Mouse (Mus musculus) adrenal gland, adult 8-10 months (tissue): ENCODE data around the gene Xntrpc. TPM values are rescaled to one million over a fixed set of nuclear protein-coding genes. Genes with fewer than 3 reads are reported as not detected.

ENCODE experiments used
- DNase-seq: peaks from one replicate; pipeline ENCODE4 v3.0.0; 2022
- total RNA-seq, 4 experiments: library from RNA; stranded (reverse); gene quantifications; 2 replicates each; pipeline ENCODE4 v1.2.4; 2022

Xntrpc gene
- total RNA-seq, 4 experiments from 2014 or later = 1.1 to 3.5 (median 1.5) TPM

GRCm38 (mm10) chr7:102082816-102083215 is 17.3 kb downstream of the Xntrpc start, which contains the start of gene Trpc2:
TSS of gene Trpc2 (plus strand) at chr7:102083116.
- DNase-seq = no peak

GRCm38 (mm10) chr7:102084041-102084696 is 18.7 kb downstream of the Xntrpc start:
- no peak for DNase-seq

- no peak for DNase-seq
These were observed 21.8 kb downstream of the Xntrpc start for GRCm38 (mm10) chr7:102087336-102087735.

GRCm38 (mm10) chr7:102099760-102100661 is 34.5 kb downstream of the Xntrpc start:
- no peak for DNase-seq

GRCm38 (mm10) chr7:102100868-102101267 is 35.4 kb downstream of the Xntrpc start:
- DNase-seq = no peak

- no peak for DNase-seq
These were observed 36.0 kb downstream of the Xntrpc start, which contains the start of gene Art1 for GRCm38 (mm10) chr7:102101487-102101886. TSS of gene Art1 (plus strand) at chr7:102101743.

- DNase-seq = no peak
These were observed 36.7 kb downstream of the Xntrpc start for GRCm38 (mm10) chr7:102102241-102102640.

GRCm38 (mm10) chr7:102102696-102103095 is 37.2 kb downstream of the Xntrpc start:
- no peak for DNase-seq

- DNase-seq = no peak
These were observed 38.0 kb downstream of the Xntrpc start for GRCm38 (mm10) chr7:102103555-102103954.

GRCm38 (mm10) chr7:102104126-102104525 is 38.6 kb downstream of the Xntrpc start:
- no peak for DNase-seq

GRCm38 (mm10) chr7:102106700-102107141 is 41.2 kb downstream of the Xntrpc start:
- DNase-seq = no peak

- no peak for DNase-seq
These were observed 42.7 kb downstream of the Xntrpc start for GRCm38 (mm10) chr7:102108206-102108605.

- no peak for DNase-seq
These were observed 43.7 kb downstream of the Xntrpc start, which contains the start of gene Art5 for GRCm38 (mm10) chr7:102109171-102109570. TSS of gene Art5 (minus strand) at chr7:102109489.

GRCm38 (mm10) chr7:102109746-102110145 is 44.2 kb downstream of the Xntrpc start:
- DNase-seq = no peak

GRCm38 (mm10) chr7:102113151-102113729 is 47.7 kb downstream of the Xntrpc start:
- no peak for DNase-seq

- DNase-seq = no peak
These were observed 51.2 kb downstream of the Xntrpc start, which contains the start of gene Chrna10 for GRCm38 (mm10) chr7:102116579-102117331. TSS of gene Chrna10 (minus strand) at chr7:102116828.

- DNase-seq = no peak
These were observed 51.9 kb downstream of the Xntrpc start for GRCm38 (mm10) chr7:102117382-102117781.

- no peak for DNase-seq
These were observed 54.8 kb downstream of the Xntrpc start for GRCm38 (mm10) chr7:102120326-102120725.

GRCm38 (mm10) chr7:102132395-102132794 is 66.9 kb downstream of the Xntrpc start:
- no peak for DNase-seq

GRCm38 (mm10) chr7:102137464-102137863 is 72.0 kb downstream of the Xntrpc start:
- DNase-seq = no peak

- no peak for DNase-seq
These were observed 72.4 kb downstream of the Xntrpc start for GRCm38 (mm10) chr7:102137898-102138297.
